Mouse (Mus musculus) intestine, postnatal 0 days (tissue): Measurements from ENCODE around the gene Tmem132e. TPM values are rescaled to one million over a fixed set of nuclear protein-coding genes. Genes with fewer than 3 reads are reported as not detected.
A peak's percentile ranks its signal among the peaks of the same experiment; 100 is the strongest.

Source experiments
- ATAC-seq: fragments of 200-750 bp; cut with Nextera tagmentation; 2 replicates; pipeline ENCODE4 v1.8.0; 2017; ENCODE audit warnings: mild to moderate bottlenecking, moderate TSS enrichment, moderate library complexity
- H3K27ac ChIP-seq: fragments of 300-500 bp; sonication (generic); 2 replicates; pipeline ENCODE4 v1.5.1; 2014; ENCODE audit warnings: mild to moderate bottlenecking, low read depth, low read length, moderate library complexity
- H3K27me3 ChIP-seq: fragments of 300-500 bp; sonication (generic); replicated peaks from 2 replicates; pipeline ENCODE4 v1.6.1; 2014; ENCODE audit warnings: low read length, mixed read lengths; ENCODE audit not compliant: control insufficient read depth, insufficient read depth
- H3K36me3 ChIP-seq: fragments of 300-500 bp; sonication (generic); 2 replicates; pipeline ENCODE4 v1.6.1; 2014; ENCODE audit warnings: mild to moderate bottlenecking, moderate library complexity; ENCODE audit not compliant: control insufficient read depth, insufficient read depth
- H3K4me1 ChIP-seq: fragments of 300-500 bp; sonication (generic); replicated peaks from 2 replicates; pipeline ENCODE4 v1.6.1; 2014; ENCODE audit warnings: antibody characterized with exemption, low read length, mixed read lengths; ENCODE audit not compliant: control insufficient read depth, insufficient read depth
- H3K4me2 ChIP-seq: fragments of 300-500 bp; sonication (generic); replicated peaks from 2 replicates; pipeline ENCODE4 v1.6.1; 2014; ENCODE audit warnings: low read depth, mild to moderate bottlenecking, moderate library complexity
- H3K4me3 ChIP-seq: fragments of 300-500 bp; sonication (generic); 2 replicates; pipeline ENCODE4 v1.5.1; 2014; ENCODE audit warnings: low read depth, low read length
- H3K9ac ChIP-seq: fragments of 300-500 bp; sonication (generic); 2 replicates; pipeline ENCODE4 v1.6.1; 2014; ENCODE audit warnings: mild to moderate bottlenecking, low read depth, low read length
- H3K9me3 ChIP-seq: fragments of 300-500 bp; sonication (generic); 2 replicates; pipeline ENCODE4 v1.6.1; 2016; ENCODE audit warnings: mixed run types; ENCODE audit not compliant: control insufficient read depth
- CTCF ChIP-seq: sonication (generic); IDR thresholded peaks from 2 replicates; pipeline ENCODE4 v1.5.1; 2016; ENCODE audit warnings: low read depth, mild to moderate bottlenecking, control low read depth, antibody characterized with exemption, moderate library complexity
- WGBS: fragments of 180-500 bp; shearing (Covaris S2); extraction: QIAGEN DNeasy Blood & Tissue Kit; methylation state at CpG from one replicate; pipeline ENCODE4 v1.1.7; 2014; 5-methylcytosine and 5-hydroxymethylcytosine counted together
- polyA plus RNA-seq: library from polyadenylated mRNA; unstranded; fragments of >200 nt; fragmentation: Nextera tagmentation; extraction: Ambion mirVana; gene quantifications from 2 replicates; pipeline ENCODE4 v1.2.1, GENCODE M21; 2015

Tmem132e gene
- polyA plus RNA-seq, 1 experiment from 2014 or later, result 0.34 TPM

DNA sequence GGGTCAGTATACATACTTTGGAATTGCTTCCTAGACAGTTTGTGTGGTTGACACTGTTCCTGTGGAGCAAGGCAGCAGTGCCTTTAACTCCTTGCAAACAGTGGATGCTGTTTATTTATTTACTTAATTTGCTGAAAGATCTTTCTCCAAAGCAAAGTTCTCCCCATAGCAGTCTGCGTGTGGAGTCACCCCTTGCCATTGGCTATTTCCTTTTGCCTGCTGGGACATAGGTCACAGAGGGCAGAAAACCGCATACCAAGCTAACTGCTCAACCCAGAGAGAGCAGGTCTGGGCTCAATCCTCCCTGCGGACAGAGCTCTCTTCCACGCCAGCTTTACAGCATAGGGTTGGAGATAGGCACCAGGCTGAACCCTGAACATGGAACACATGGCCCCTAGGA lies 34.8 kb downstream of the Tmem132e start:
- Histone ChIP-seq H3K36me3 (no peaks in the 10 kb centered on the region), H3K9ac (no peak overlapping the region), H3K4me2 (no peak overlapping the region), H3K4me3 (no peak overlapping the region), H3K27me3 (no peaks in the 10 kb centered on the region), H3K9me3 (no peaks in the 10 kb centered on the region), H3K4me1 (no peaks in the 10 kb centered on the region), H3K27ac (no peak overlapping the region)
- TF ChIP-seq CTCF, result no peak
- WGBS, result 47% methylated on average over 4 of the region's 4 CpGs
- ATAC-seq, result no peak

DNA sequence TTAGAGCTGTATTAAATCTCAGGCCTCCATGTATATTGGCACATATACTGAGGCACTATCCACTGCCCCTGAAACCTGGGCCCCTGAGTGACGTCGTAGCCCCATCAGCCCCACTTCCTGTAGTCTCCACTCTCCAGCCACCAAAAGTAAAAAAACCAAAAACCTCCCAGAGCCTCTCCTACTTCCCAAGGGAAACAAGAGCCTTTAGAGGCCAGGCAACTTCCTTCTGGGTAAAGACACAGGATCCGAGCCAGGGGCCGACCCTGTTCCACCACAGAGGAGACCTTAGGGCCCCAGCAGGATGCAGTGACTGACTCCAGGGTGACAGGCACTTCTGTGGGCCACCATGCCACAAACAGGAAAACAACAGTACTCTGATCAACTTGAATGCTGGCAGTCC lies 40.1 kb downstream of the Tmem132e start:
- TF ChIP-seq CTCF, result no peak
- H3K4me2 ChIP-seq, result no peak overlapping the region
- H3K36me3 ChIP-seq, result no peaks in the 10 kb centered on the region
- peaks cover 13% of the 10 kb centered on the region for H3K27me3 ChIP-seq
- H3K9me3 ChIP-seq, result no peaks in the 10 kb centered on the region
- no peak overlapping the region for H3K4me3 ChIP-seq
- 67% methylated on average over 4 of the region's 4 CpGs for WGBS
- no peak overlapping the region for H3K9ac ChIP-seq
- no peaks in the 10 kb centered on the region for H3K4me1 ChIP-seq
- ATAC-seq, result no peak
- no peak overlapping the region for H3K27ac ChIP-seq

DNA sequence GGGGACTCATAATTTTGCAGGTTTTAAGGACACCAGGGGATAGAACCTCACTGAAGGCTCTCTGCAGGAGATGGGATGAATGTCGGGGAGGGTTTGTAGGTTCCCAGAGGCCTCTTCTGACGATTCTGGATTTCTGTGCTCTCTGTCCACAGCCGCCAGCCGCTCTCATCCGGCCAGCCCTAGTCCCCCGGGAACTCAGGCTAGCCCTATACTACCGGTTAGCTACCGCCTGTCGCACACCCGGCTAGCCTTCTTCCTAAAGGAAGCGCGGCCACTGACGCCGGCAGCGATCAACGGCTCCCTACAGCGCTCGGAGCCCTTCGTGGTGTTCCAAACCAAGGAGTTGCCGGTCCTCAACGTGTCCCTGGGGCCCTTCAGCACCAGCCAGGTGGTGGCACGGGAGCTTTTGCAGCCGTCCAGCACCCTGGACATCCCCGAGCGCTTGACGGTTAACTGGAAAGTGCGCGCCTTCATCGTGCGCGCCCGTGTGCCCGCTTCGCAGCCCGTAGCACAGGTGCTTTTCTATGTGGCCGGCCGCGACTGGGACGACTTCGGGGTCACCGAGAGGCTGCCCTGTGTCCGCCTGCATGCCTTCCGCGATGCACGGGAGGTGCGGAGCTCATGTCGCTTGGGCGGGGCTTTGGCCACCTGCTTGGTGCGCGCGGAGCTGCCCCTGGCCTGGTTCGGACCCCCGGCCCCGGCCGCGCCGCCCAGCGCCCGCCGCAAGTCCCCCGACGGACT lies 45.6 kb downstream of the Tmem132e start:
- Histone ChIP-seq H3K4me2 (peak overlapping the region; percentile 49), H3K4me3 (peak overlapping the region; percentile 20; the same call in 1 of the 2 replicates), H3K36me3 (no peaks in the 10 kb centered on the region), H3K9ac (no peak overlapping the region), H3K9me3 (no peaks in the 10 kb centered on the region), H3K27me3 (peaks cover 42% of the 10 kb centered on the region), H3K4me1 (no peaks in the 10 kb centered on the region), H3K27ac (no peak overlapping the region)
- WGBS, result 2% methylated on average over 61 of the region's 62 CpGs
- no peak for TF ChIP-seq CTCF
- no peak for ATAC-seq

DNA sequence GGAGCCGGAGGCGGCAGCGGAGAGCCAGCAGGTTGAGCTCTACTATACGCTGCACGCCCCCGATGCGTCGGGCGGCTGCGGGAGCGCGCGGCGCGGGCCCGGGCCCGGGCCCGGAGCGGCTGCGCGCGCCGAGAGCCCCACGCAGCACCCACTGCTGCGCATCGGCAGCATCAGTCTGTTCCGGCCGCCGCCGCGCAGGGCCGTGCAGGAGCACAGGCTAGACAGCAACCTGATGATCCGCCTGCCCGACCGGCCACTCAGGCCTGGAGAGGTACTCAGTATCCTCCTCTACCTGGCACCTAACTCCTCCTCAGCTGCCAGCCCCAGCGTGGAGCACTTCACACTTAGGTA lies 46.1 kb downstream of the Tmem132e start:
- TF ChIP-seq CTCF, result no peak
- Histone ChIP-seq H3K9ac (no peak overlapping the region), H3K27me3 (peaks cover 42% of the 10 kb centered on the region), H3K4me2 (peak overlapping the region; percentile 49), H3K4me1 (no peaks in the 10 kb centered on the region), H3K27ac (no peak overlapping the region), H3K9me3 (no peaks in the 10 kb centered on the region), H3K4me3 (peak overlapping the region; percentile 20; the same call in 1 of the 2 replicates), H3K36me3 (no peaks in the 10 kb centered on the region)
- ATAC-seq, result no peak
- WGBS, result 2% methylated on average over 34 of the region's 36 CpGs

DNA sequence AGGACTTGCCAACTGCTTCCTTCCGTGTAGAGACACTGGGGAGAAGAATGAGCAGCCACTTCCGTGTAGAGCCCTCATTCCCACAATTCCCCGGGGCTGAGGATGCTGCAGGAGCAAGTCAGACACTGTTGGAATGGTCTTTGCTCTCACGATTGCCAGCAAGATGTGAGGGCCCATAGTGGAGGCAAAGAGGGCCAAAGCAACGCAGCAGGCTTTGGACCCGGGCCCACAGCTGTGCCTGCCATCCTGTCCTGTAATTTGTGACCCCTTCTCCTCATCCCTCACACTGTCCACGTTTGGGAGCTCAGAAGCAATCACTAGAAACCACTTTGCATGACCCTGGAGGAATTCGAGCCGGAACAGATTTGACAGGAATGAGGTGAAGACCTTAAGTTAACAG lies 59.8 kb downstream of the Tmem132e start:
- Histone ChIP-seq H3K27me3 (no peaks in the 10 kb centered on the region), H3K4me2 (no peak overlapping the region)
- ATAC-seq, result no peak

DNA sequence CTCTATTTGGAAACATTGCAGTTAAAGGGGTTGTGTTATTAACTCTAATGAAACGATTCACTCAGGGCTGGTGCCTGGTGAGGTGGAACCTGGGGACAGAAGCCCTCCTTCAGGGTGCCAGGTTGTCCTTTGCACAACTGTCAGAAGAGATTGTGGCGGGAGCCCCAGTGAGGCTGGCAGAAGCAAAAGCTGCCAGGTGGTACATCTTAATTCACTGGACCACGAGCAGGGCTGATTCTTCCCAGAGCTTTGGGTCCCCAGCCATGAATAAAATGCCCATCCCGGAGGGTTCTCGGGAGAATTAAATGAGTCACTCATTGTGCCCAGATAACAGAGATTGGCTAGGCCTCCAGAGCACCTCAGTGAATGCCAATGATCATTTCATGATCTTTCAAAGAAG lies 63.8 kb downstream of the Tmem132e start:
- Histone ChIP-seq H3K9me3 (no peaks in the 10 kb centered on the region), H3K4me2 (no peak overlapping the region), H3K4me1 (no peaks in the 10 kb centered on the region), H3K9ac (no peak overlapping the region), H3K36me3 (no peaks in the 10 kb centered on the region), H3K4me3 (no peak overlapping the region), H3K27ac (no peak overlapping the region), H3K27me3 (no peaks in the 10 kb centered on the region)
- 74% methylated on average over 5 of the region's 5 CpGs for WGBS
- TF ChIP-seq CTCF, result no peak
- no peak for ATAC-seq

More for the DNA sequence above, 59.8 kb downstream of the Tmem132e start:
- Histone ChIP-seq H3K4me1 (no peaks in the 10 kb centered on the region), H3K27ac (no peak overlapping the region), H3K4me3 (no peak overlapping the region), H3K36me3 (no peaks in the 10 kb centered on the region), H3K9me3 (no peaks in the 10 kb centered on the region), H3K9ac (no peak overlapping the region)
- no peak for TF ChIP-seq CTCF
- WGBS, result 49% methylated on average over 9 of the region's 9 CpGs
